Mouse (Mus musculus): ENCODE data around the gene Washc2. TPM values are rescaled to one million over a fixed set of nuclear protein-coding genes. Genes with fewer than 3 reads are reported as not detected.
"Not testable (repeated sequence)": the region's sequence is repeated elsewhere in the genome, so short reads cannot be mapped to it uniquely, and the experiment has no call there.

The Washc2 gene
- 34.2 and 36.3 TPM in 2 replicates for polyA plus RNA-seq (2014; fragmentation: Nextera tagmentation; extraction: Ambion mirVana)

- Histone ChIP-seq H3K36me3 (ENCODE audit: control insufficient read depth, insufficient read depth, low read length) (peaks cover 30% of the 10 kb centered on the region), H3K27ac (replicated peaks in 1 of 2; ENCODE audit: control insufficient read depth in 1 of 2, insufficient read depth in 1 of 2, low read depth in 2 of 2, low read length in 2 of 2) (peak within 1 kb of the TSS; percentile 83 to 84), H3K4me3 (ENCODE audit: control insufficient read depth in 1 of 2, insufficient read depth in 1 of 2, low read depth in 1 of 2, low read length in 2 of 2) (peak within 1 kb of the TSS; percentile 90), H3K4me1 (ENCODE audit: control insufficient read depth in 2 of 2, insufficient read depth in 2 of 2, low read length in 2 of 2) (peaks cover 0 to 12% of the 10 kb centered on the region in 2 experiments; a peak in 3 of 4 replicates), H3K9me3 (ENCODE audit: control insufficient read depth, low read length) (no peaks in the 10 kb centered on the region), H3K4me2 (ENCODE audit: low read length) (peak within 1 kb of the TSS; percentile 85), H3K9ac (ENCODE audit: low read length) (peak within 1 kb of the TSS; percentile 93), H3K27me3 (ENCODE audit: control insufficient read depth, insufficient read depth, low read length) (no peaks in the 10 kb centered on the region)
- under 1% methylated on average over 48 of the region's 51 CpGs for whole genome bisulfite sequencing
- ATAC-seq (ENCODE audit: insufficient number of reproducible peaks, insufficient read depth, low FRiP score, low read depth), result peak; percentile 96
Measured at GRCm38 (mm10) chr6:116207729-116208534, at the start of gene Washc2. Gene Washc2, plus strand, starts transcription at chr6:116208038.

- no peak overlapping the region for H3K9ac ChIP-seq (ENCODE audit: low read length)
- 0 out of 4 replicates have a peak, but pooled peaks cover 0 to 4% of the 10 kb centered on the region in 2 experiments for H3K4me1 ChIP-seq (ENCODE audit: control insufficient read depth in 2 of 2, insufficient read depth in 2 of 2, low read length in 2 of 2)
- no peaks in the 10 kb centered on the region for H3K27me3 ChIP-seq (ENCODE audit: control insufficient read depth, insufficient read depth, low read length)
- H3K9me3 ChIP-seq (ENCODE audit: control insufficient read depth, low read length), result no peaks in the 10 kb centered on the region
- ATAC-seq (ENCODE audit: insufficient number of reproducible peaks, insufficient read depth, low FRiP score, low read depth), result no peak
- H3K27ac ChIP-seq (replicated peaks in 1 of 2; ENCODE audit: control insufficient read depth in 1 of 2, insufficient read depth in 1 of 2, low read depth in 2 of 2, low read length in 2 of 2), result no peak overlapping the region
- WGBS, result 55% methylated on average over 1 of the region's 1 CpGs
- H3K36me3 ChIP-seq (ENCODE audit: control insufficient read depth, insufficient read depth, low read length), result peaks cover 16% of the 10 kb centered on the region; the same call in 1 of the 2 replicates
- no peak overlapping the region for H3K4me3 ChIP-seq (ENCODE audit: control insufficient read depth in 1 of 2, insufficient read depth in 1 of 2, low read depth in 1 of 2, low read length in 2 of 2)
- H3K4me2 ChIP-seq (ENCODE audit: low read length), result no peak overlapping the region
Measured at GRCm38 (mm10) chr6:116166383-116166782, 41.5 kb upstream of the Washc2 start.

- 73% methylated on average over 37 of the region's 37 CpGs for WGBS
- H3K27ac ChIP-seq (replicated peaks in 1 of 2; ENCODE audit: control insufficient read depth in 1 of 2, insufficient read depth in 1 of 2, low read depth in 2 of 2, low read length in 2 of 2); H3K9ac ChIP-seq (ENCODE audit: low read length); H3K4me1 ChIP-seq (ENCODE audit: control insufficient read depth in 2 of 2, insufficient read depth in 2 of 2, low read length in 2 of 2); H3K27me3 ChIP-seq (ENCODE audit: control insufficient read depth, insufficient read depth, low read length); H3K9me3 ChIP-seq (ENCODE audit: control insufficient read depth, low read length); ATAC-seq (ENCODE audit: insufficient number of reproducible peaks, insufficient read depth, low FRiP score, low read depth); H3K36me3 ChIP-seq (ENCODE audit: control insufficient read depth, insufficient read depth, low read length); H3K4me2 ChIP-seq (ENCODE audit: low read length); H3K4me3 ChIP-seq (ENCODE audit: control insufficient read depth in 1 of 2, insufficient read depth in 1 of 2, low read depth in 1 of 2, low read length in 2 of 2): not testable (repeated sequence)
Measured at GRCm38 (mm10) chr6:116173511-116174099, 34.2 kb upstream of the Washc2 start.

- 87% methylated on average over 2 of the region's 2 CpGs for WGBS
- Histone ChIP-seq H3K4me1 (ENCODE audit: control insufficient read depth in 2 of 2, insufficient read depth in 2 of 2, low read length in 2 of 2) (peaks cover 0 to 4% of the 10 kb centered on the region in 2 experiments; a peak in 1 of 4 replicates), H3K4me3 (ENCODE audit: control insufficient read depth in 1 of 2, insufficient read depth in 1 of 2, low read depth in 1 of 2, low read length in 2 of 2) (no peak overlapping the region), H3K9me3 (ENCODE audit: control insufficient read depth, low read length) (no peaks in the 10 kb centered on the region), H3K27ac (replicated peaks in 1 of 2; ENCODE audit: control insufficient read depth in 1 of 2, insufficient read depth in 1 of 2, low read depth in 2 of 2, low read length in 2 of 2) (no peak overlapping the region), H3K27me3 (ENCODE audit: control insufficient read depth, insufficient read depth, low read length) (no peaks in the 10 kb centered on the region), H3K36me3 (ENCODE audit: control insufficient read depth, insufficient read depth, low read length) (peaks cover 6% of the 10 kb centered on the region; the same call in 1 of the 2 replicates), H3K9ac (ENCODE audit: low read length) (no peak overlapping the region), H3K4me2 (ENCODE audit: low read length) (no peak overlapping the region)
- no peak for ATAC-seq (ENCODE audit: insufficient number of reproducible peaks, insufficient read depth, low FRiP score, low read depth)
Measured at GRCm38 (mm10) chr6:116178376-116178775, 29.5 kb upstream of the Washc2 start.

- Histone ChIP-seq H3K9me3 (ENCODE audit: control insufficient read depth, low read length) (no peaks in the 10 kb centered on the region), H3K9ac (ENCODE audit: low read length) (no peak overlapping the region), H3K27ac (replicated peaks in 1 of 2; ENCODE audit: control insufficient read depth in 1 of 2, insufficient read depth in 1 of 2, low read depth in 2 of 2, low read length in 2 of 2) (no peak overlapping the region), H3K36me3 (ENCODE audit: control insufficient read depth, insufficient read depth, low read length) (peaks cover 14% of the 10 kb centered on the region), H3K4me3 (ENCODE audit: control insufficient read depth in 1 of 2, insufficient read depth in 1 of 2, low read depth in 1 of 2, low read length in 2 of 2) (no peak overlapping the region), H3K4me2 (ENCODE audit: low read length) (no peak overlapping the region), H3K27me3 (ENCODE audit: control insufficient read depth, insufficient read depth, low read length) (no peaks in the 10 kb centered on the region), H3K4me1 (ENCODE audit: control insufficient read depth in 2 of 2, insufficient read depth in 2 of 2, low read length in 2 of 2) (peaks cover 0 to 4% of the 10 kb centered on the region in 2 experiments; a peak in 1 of 4 replicates)
- ATAC-seq (ENCODE audit: insufficient number of reproducible peaks, insufficient read depth, low FRiP score, low read depth), result no peak
- WGBS, result 72% methylated on average over 3 of the region's 3 CpGs
Measured at GRCm38 (mm10) chr6:116180731-116181130, 27.1 kb upstream of the Washc2 start.

- H3K4me3 ChIP-seq (ENCODE audit: control insufficient read depth in 1 of 2, insufficient read depth in 1 of 2, low read depth in 1 of 2, low read length in 2 of 2), result no peak overlapping the region
- H3K4me1 ChIP-seq (ENCODE audit: control insufficient read depth in 2 of 2, insufficient read depth in 2 of 2, low read length in 2 of 2), result peaks cover 0 to 8% of the 10 kb centered on the region in 2 experiments; a peak in 1 of 4 replicates
- H3K4me2 ChIP-seq (ENCODE audit: low read length), result no peak overlapping the region
- no peaks in the 10 kb centered on the region for H3K27me3 ChIP-seq (ENCODE audit: control insufficient read depth, insufficient read depth, low read length)
- WGBS, result 88% methylated on average over 5 of the region's 5 CpGs
- H3K9me3 ChIP-seq (ENCODE audit: control insufficient read depth, low read length), result no peaks in the 10 kb centered on the region
- no peak overlapping the region for H3K27ac ChIP-seq (replicated peaks in 1 of 2; ENCODE audit: control insufficient read depth in 1 of 2, insufficient read depth in 1 of 2, low read depth in 2 of 2, low read length in 2 of 2)
- ATAC-seq (ENCODE audit: insufficient number of reproducible peaks, insufficient read depth, low FRiP score, low read depth), result no peak
- H3K9ac ChIP-seq (ENCODE audit: low read length), result no peak overlapping the region
- H3K36me3 ChIP-seq (ENCODE audit: control insufficient read depth, insufficient read depth, low read length), result peaks cover 9% of the 10 kb centered on the region
Measured at GRCm38 (mm10) chr6:116183509-116183908, 24.3 kb upstream of the Washc2 start.

- H3K9me3 ChIP-seq (ENCODE audit: control insufficient read depth, low read length), result no peaks in the 10 kb centered on the region
- H3K27me3 ChIP-seq (ENCODE audit: control insufficient read depth, insufficient read depth, low read length), result no peaks in the 10 kb centered on the region
- no peak overlapping the region for H3K4me3 ChIP-seq (ENCODE audit: control insufficient read depth in 1 of 2, insufficient read depth in 1 of 2, low read depth in 1 of 2, low read length in 2 of 2)
- WGBS, result 47% methylated on average over 2 of the region's 2 CpGs
- no peak overlapping the region for H3K9ac ChIP-seq (ENCODE audit: low read length)
- peaks cover 0 to 28% of the 10 kb centered on the region in 2 experiments; a peak in 2 of 4 replicates for H3K4me1 ChIP-seq (ENCODE audit: control insufficient read depth in 2 of 2, insufficient read depth in 2 of 2, low read length in 2 of 2)
- no peak for ATAC-seq (ENCODE audit: insufficient number of reproducible peaks, insufficient read depth, low FRiP score, low read depth)
- no peak overlapping the region for H3K27ac ChIP-seq (replicated peaks in 1 of 2; ENCODE audit: control insufficient read depth in 1 of 2, insufficient read depth in 1 of 2, low read depth in 2 of 2, low read length in 2 of 2)
- peaks cover 9% of the 10 kb centered on the region for H3K36me3 ChIP-seq (ENCODE audit: control insufficient read depth, insufficient read depth, low read length)
- no peak overlapping the region for H3K4me2 ChIP-seq (ENCODE audit: low read length)
Measured at GRCm38 (mm10) chr6:116186485-116186884, 21.4 kb upstream of the Washc2 start.

All from heart, embryonic 14.5 days (tissue).